Comparison of ENCODE assay signal across 24 mouse cellular contexts in the genomic region with DNA sequence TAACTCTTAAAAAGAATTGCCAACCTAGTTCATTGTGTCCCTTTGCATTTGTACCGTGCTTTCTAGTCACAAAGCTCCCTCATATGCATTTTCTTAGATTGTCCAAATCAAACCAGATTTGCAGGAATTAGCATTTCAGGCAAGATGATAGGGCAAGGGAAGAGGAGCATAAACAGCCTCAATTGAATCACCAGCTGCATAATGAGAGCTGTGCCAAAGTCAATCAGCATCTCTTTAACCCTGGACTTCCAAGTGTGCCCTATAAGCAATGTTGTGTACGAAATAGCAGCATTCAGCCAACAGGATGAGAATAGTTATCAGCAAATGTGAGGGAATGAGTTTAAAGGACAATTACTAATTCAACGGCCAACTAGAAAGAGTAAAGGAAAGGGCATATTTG.
"Had no signal": no experiment of that assay in that cellular context is flagged by ENCODE, and none has a peak within 500 bp of the region (broad histone marks: within the 10 kb centered on the region; RNA-seq: fewer than 3 reads in every experiment).

No protein-coding gene starts in this region.

- ATAC-seq: liver, postnatal 0 days; lung, postnatal 0 days; midbrain, embryonic 13.5 days had no signal

- H3K27me3 ChIP-seq: kidney, embryonic 15.5 days; limb, embryonic 15.5 days; megakaryocyte, embryonic 14.5 days; midbrain, embryonic 13.5 days; neural tube, embryonic 12.5 days; neural tube, embryonic 15.5 days had no signal

- H3K27ac ChIP-seq: kidney, embryonic 15.5 days; limb, embryonic 12.5 days; limb, embryonic 15.5 days; liver, embryonic 14.5 days; macrophage; midbrain, embryonic 10.5 days; midbrain, embryonic 13.5 days; neural tube, embryonic 12.5 days; neural tube, embryonic 15.5 days; stomach, postnatal 0 days had no signal

- H3K4me2 ChIP-seq: kidney, embryonic 15.5 days; limb, embryonic 12.5 days; limb, embryonic 15.5 days; liver, embryonic 11.5 days; lung, embryonic 14.5 days; midbrain, embryonic 13.5 days; neural tube, embryonic 12.5 days; neural tube, embryonic 15.5 days had no signal

- H3K9ac ChIP-seq: kidney, embryonic 15.5 days; limb, embryonic 12.5 days; limb, embryonic 15.5 days; liver, embryonic 14.5 days; liver, postnatal 0 days; lung, embryonic 14.5 days; midbrain, embryonic 13.5 days; neural tube, embryonic 12.5 days; neural tube, embryonic 15.5 days had no signal

- H3K36me3 ChIP-seq: kidney, embryonic 15.5 days; limb, embryonic 12.5 days; limb, embryonic 15.5 days; midbrain, embryonic 10.5 days; midbrain, embryonic 13.5 days; neural tube, embryonic 12.5 days; neural tube, embryonic 15.5 days had no signal

- H3K4me1 ChIP-seq: kidney, embryonic 15.5 days; limb, embryonic 12.5 days; limb, embryonic 15.5 days; megakaryocyte, embryonic 14.5 days; midbrain, embryonic 10.5 days; midbrain, embryonic 13.5 days; neural tube, embryonic 12.5 days; neural tube, embryonic 15.5 days had no signal

- H3K4me3 ChIP-seq: kidney, embryonic 15.5 days; limb, embryonic 12.5 days; limb, embryonic 15.5 days; megakaryocyte, embryonic 14.5 days; midbrain, embryonic 10.5 days; midbrain, embryonic 13.5 days; neural tube, embryonic 12.5 days; neural tube, embryonic 15.5 days had no signal

- DNase-seq: kidney, postnatal 10 days; kidney, postnatal 36 days; left cerebral cortex, postnatal 4 days; liver, postnatal 0 days; lung, embryonic 14.5 days; right cerebral cortex, adult 18-20 months; right cerebral cortex, postnatal 14 days; right cerebral cortex, postnatal 4 days; thymus, adult 2 months; thymus, postnatal 14 days; thymus, postnatal 4 days had no signal

- H3K9me3 ChIP-seq: kidney, embryonic 15.5 days; limb, embryonic 12.5 days; limb, embryonic 15.5 days; megakaryocyte, embryonic 14.5 days; midbrain, embryonic 10.5 days; midbrain, embryonic 13.5 days; neural tube, embryonic 12.5 days; neural tube, embryonic 15.5 days had no signal
